Mouse (Mus musculus) stomach, embryonic 15.5 days (tissue): ENCODE measurements around the gene Ppp1r9b. TPM values are rescaled to one million over a fixed set of nuclear protein-coding genes. Genes with fewer than 3 reads are reported as not detected.

Source experiments
- ATAC-seq: fragments of 200-750 bp; cut with Nextera tagmentation; 2 replicates; pipeline ENCODE4 v1.8.0; 2017; ENCODE audit warnings: low read depth, moderate number of reproducible peaks, moderate TSS enrichment; ENCODE audit not compliant: insufficient read depth, low FRiP score
- H3K27ac ChIP-seq: fragments of 300-500 bp; sonication (generic); 2 replicates; pipeline ENCODE4 v1.5.1; 2015; ENCODE audit warnings: mild to moderate bottlenecking, inconsistent platforms
- H3K27me3 ChIP-seq: fragments of 300-500 bp; sonication (generic); replicated peaks from 2 replicates; pipeline ENCODE4 v1.6.1; 2015; ENCODE audit warnings: inconsistent platforms
- H3K36me3 ChIP-seq: fragments of 300-500 bp; sonication (generic); 2 replicates; pipeline ENCODE4 v1.6.1; 2015; ENCODE audit warnings: inconsistent platforms
- H3K4me1 ChIP-seq: fragments of 300-500 bp; sonication (generic); 2 replicates; pipeline ENCODE4 v1.6.1; 2015; ENCODE audit warnings: inconsistent platforms
- H3K4me2 ChIP-seq: fragments of 300-500 bp; sonication (generic); 2 replicates; pipeline ENCODE4 v1.6.1; 2015; ENCODE audit warnings: mild to moderate bottlenecking, inconsistent platforms
- H3K4me3 ChIP-seq: fragments of 300-500 bp; sonication (generic); replicated peaks from 2 replicates; pipeline ENCODE4 v1.5.1; 2015; ENCODE audit warnings: inconsistent platforms
- H3K9ac ChIP-seq: fragments of 300-500 bp; sonication (generic); 2 replicates; pipeline ENCODE4 v1.6.1; 2015; ENCODE audit warnings: inconsistent platforms
- H3K9me3 ChIP-seq: fragments of 300-500 bp; sonication (generic); 2 replicates; pipeline ENCODE4 v1.6.1; 2016; ENCODE audit warnings: inconsistent platforms
- WGBS: fragments of 180-500 bp; shearing (Covaris S2); methylation state at CpG from one replicate; pipeline ENCODE4 v1.1.7; 2015; 5-methylcytosine and 5-hydroxymethylcytosine counted together
- polyA plus RNA-seq: library from polyadenylated mRNA; unstranded; fragments of >200 nt; fragmentation: Nextera tagmentation; extraction: Ambion mirVana; gene quantifications from 2 replicates; pipeline ENCODE4 v1.2.1, GENCODE M21; 2015

The Ppp1r9b gene
- polyA plus RNA-seq, 1 experiment from 2014 or later: 10.3 TPM

DNA sequence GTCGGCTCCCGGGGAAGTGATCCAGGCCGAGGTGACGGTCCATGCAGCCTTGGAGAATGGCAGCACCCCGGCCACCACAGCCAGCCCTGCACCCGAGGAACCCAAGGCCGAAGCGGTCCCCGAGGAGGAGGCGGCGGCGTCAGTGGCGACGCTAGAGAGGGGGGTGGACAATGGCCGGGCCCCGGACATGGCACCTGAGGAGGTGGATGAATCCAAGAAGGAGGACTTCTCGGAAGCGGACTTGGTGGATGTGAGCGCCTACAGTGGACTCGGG is 1.6 kb downstream of the Ppp1r9b start:
- H3K4me3 ChIP-seq: peak overlapping the region; percentile 90
- no peaks in the 10 kb centered on the region for H3K9me3 ChIP-seq
- under 1% methylated on average over 20 of the region's 20 CpGs for WGBS
- H3K27me3 ChIP-seq: no peaks in the 10 kb centered on the region
- peak overlapping the region; percentile 96 for H3K27ac ChIP-seq
- H3K4me1 ChIP-seq: peaks cover 74% of the 10 kb centered on the region
- ATAC-seq: no peak
- H3K9ac ChIP-seq: peak overlapping the region; percentile 74
- peaks cover 9% of the 10 kb centered on the region; the same call in 1 of the 2 replicates for H3K36me3 ChIP-seq
- peak overlapping the region; percentile 92 for H3K4me2 ChIP-seq

DNA sequence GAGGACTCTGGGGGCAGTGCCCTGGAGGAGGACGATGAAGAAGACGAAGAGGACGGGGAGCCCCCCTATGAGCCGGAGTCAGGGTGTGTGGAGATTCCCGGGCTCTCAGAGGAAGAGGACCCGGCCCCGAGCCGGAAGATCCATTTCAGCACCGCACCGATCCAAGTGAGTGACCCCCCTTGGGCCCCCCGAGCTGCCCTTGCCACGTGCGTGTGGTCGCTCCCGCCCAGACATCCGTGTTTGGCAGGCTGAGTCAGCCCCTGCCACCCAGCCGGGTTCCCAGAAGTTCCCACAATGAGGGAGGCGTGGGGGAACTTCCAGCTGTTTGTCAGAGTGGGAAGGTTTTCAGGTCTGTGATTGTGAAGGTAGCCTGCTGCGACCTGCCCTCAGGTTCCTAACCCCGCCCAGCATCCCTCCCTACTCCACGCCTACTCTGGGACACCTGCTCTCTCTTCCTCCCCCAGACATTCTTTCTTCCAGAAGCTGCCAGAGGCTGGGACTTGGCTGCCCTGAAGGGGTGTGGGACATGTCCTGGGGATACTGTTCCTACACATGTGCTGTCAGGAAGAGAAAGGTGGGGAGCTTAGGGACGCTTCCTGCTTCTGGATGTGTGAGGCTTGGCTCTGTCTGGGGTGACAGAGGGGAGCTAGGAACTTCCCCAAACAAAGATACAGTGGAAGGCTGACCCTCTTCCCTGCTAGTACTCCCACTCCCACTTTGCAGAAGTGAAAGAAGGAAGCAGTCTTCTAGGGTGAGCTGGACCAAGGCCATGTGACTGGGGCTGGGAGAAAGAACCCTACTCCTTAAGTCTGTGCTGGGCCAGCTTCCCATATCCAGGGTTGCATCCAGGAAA is 2.1 kb downstream of the Ppp1r9b start:
- H3K4me3 ChIP-seq: peak overlapping the region; percentile 90
- peaks cover 69% of the 10 kb centered on the region for H3K4me1 ChIP-seq
- H3K27ac ChIP-seq: peak overlapping the region; percentile 96
- H3K9ac ChIP-seq: peak overlapping the region; percentile 74
- no peaks in the 10 kb centered on the region for H3K9me3 ChIP-seq
- H3K36me3 ChIP-seq: peaks cover 13% of the 10 kb centered on the region
- WGBS: under 1% methylated on average over 22 of the region's 22 CpGs
- peak overlapping the region; percentile 92 for H3K4me2 ChIP-seq
- no peaks in the 10 kb centered on the region for H3K27me3 ChIP-seq
- ATAC-seq: peak; percentile 15

DNA sequence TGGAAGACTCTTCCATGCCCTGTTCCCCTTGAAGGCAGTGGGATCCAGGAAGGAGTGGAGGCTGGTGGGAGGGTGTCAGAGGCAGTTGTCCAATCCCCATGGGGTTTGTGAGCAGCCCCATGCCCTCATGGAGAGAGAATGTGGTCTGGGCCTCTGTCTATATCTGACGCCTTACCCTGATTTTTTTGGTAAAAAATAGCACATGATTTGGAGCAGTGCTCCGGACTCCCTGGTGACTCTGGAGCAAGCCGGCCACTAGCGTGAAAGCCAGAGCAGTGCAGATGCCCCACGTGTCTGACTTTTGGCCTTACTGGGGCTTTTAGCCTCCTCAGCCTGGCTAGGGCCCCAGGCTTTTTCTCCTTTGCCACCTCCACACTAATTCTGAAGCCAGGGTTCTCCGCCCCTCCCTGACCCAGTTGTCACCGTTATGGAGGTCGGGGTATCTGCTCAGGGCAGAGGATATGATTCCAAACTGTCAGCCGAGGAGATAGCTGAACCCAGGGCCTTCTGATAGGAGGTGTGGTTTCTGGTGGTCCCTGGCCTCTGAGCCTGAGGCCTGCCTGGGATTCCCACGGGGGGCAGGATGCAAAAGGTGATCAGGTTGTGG is 3.5 kb downstream of the Ppp1r9b start:
- H3K4me3 ChIP-seq: peak overlapping the region; percentile 90
- H3K9ac ChIP-seq: no peak overlapping the region
- WGBS: 40% methylated on average over 10 of the region's 10 CpGs
- no peaks in the 10 kb centered on the region for H3K27me3 ChIP-seq
- no peaks in the 10 kb centered on the region for H3K9me3 ChIP-seq
- peak overlapping the region; percentile 92 for H3K4me2 ChIP-seq
- peaks cover 23% of the 10 kb centered on the region for H3K36me3 ChIP-seq
- no peak overlapping the region for H3K27ac ChIP-seq
- ATAC-seq: no peak
- H3K4me1 ChIP-seq: peaks cover 61% of the 10 kb centered on the region

DNA sequence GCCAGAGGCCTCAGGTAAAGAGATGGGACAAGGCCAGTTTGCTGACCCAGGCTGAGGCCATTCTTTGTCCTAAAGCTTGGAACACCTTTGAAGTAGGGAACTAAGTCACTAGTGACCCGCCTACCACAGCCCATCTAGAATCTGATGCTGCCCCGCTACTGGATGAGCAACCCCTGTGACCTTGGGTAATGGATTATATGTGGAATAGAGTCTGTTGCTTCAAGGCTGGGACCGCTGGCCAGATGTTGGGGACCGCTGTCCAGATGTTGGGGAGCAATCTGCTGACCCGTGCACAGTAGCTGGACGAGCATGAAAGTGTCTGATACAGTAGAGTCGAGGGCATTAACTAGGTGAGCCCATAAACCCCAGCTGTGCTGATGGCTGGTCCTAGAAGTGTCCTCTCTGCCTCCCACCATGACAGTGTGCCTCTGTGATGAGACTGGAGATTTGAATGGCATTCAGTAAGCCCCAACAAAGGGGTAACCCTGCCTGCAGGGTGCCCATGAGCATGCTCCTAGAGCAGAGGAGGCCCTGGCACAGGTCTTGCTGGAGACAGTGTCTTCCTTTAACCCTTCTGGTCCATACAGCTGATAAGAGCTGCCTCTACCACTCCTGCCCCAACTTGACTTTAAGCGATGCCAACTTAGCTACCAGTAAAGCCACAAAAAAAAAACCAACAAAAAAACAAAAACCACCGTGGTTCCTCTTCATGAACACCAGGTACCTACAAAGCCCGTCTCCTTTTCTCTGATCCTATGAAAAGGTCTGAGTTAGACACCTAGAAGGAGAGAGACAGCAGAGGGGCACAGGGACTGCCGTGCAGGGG is 4.3 kb downstream of the Ppp1r9b start:
- Histone ChIP-seq H3K4me2 (peak overlapping the region; percentile 92), H3K4me3 (peak overlapping the region; percentile 90; the same call in 1 of the 2 replicates), H3K36me3 (peaks cover 26% of the 10 kb centered on the region), H3K9me3 (no peaks in the 10 kb centered on the region), H3K9ac (no peak overlapping the region), H3K27ac (no peak overlapping the region), H3K4me1 (peaks cover 63% of the 10 kb centered on the region), H3K27me3 (no peaks in the 10 kb centered on the region)
- ATAC-seq: no peak
- 72% methylated on average over 11 of the region's 11 CpGs for WGBS

DNA sequence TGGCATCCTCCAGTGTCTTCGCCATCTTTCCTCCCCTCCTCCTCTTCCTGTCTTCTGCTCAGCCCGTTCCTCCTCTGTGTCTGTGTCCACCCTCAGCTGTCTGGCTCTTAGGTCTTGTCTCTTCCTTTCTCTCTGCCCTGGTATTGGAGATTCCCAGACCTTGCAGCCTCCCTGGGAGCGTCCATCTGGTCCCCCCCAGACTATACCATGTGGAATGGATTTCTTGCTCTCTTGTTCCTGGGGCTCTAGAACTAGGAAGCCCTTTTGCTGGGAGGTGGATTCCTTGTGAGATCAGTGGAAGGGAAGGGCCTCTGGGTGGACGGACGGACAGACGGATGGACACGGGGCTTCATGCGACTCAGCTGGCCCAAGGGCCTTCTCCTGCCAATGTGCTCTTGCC is 5.3 kb downstream of the Ppp1r9b start:
- no peak overlapping the region for H3K9ac ChIP-seq
- no peak overlapping the region for H3K27ac ChIP-seq
- H3K9me3 ChIP-seq: no peaks in the 10 kb centered on the region
- peaks cover 67% of the 10 kb centered on the region for H3K4me1 ChIP-seq
- WGBS: 83% methylated on average over 8 of the region's 8 CpGs
- ATAC-seq: no peak
- H3K36me3 ChIP-seq: peaks cover 27% of the 10 kb centered on the region
- H3K4me2 ChIP-seq: 0 out of 2 replicates have a peak overlapping the region, but pooled peaks have one; percentile 12
- no peak overlapping the region for H3K4me3 ChIP-seq
- H3K27me3 ChIP-seq: no peaks in the 10 kb centered on the region

DNA sequence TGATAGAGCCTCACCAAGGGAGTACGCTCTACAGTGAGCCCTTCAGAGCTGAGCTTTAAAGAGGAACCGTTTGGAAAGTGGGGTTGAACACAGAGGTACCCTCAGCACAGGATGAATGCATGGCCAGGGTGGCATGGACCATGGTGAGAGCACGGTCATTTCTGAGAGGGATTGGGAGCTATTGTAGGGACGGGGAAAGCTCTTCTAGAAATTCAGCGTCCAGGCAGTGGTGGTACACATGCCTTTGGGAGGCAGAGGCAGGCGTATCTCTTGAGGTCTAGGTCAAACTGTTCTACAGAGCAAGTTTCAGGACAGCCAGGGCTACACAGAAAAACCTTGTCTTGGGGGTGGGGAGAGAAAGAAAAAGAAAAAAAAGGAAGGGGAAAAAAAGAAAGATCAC is 6.1 kb downstream of the Ppp1r9b start:
- Histone ChIP-seq H3K4me2 (no peak overlapping the region), H3K27me3 (no peaks in the 10 kb centered on the region), H3K27ac (no peak overlapping the region), H3K9ac (no peak overlapping the region), H3K4me1 (peaks cover 66% of the 10 kb centered on the region), H3K4me3 (no peak overlapping the region), H3K9me3 (no peaks in the 10 kb centered on the region), H3K36me3 (peaks cover 34% of the 10 kb centered on the region)
- WGBS: 91% methylated on average over 6 of the region's 6 CpGs
- no peak for ATAC-seq

DNA sequence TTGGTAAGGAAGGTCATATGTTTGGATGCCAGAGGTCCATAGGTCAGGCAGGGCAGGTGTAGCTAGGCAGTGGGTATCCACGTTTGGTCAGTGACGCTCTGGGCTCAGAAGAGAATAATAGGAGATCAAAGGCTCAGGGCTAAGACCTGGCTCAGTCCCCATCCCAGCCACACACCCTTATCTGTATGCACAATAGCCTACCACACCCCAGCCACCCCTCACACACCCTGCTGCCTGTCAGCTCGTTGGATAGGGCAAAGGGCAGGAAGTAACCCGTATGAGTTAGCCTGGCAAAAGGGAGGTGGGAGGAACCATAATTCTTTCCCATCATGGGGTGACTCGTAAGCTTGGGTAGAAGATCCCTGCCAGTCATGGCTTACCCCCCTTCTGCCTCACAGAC is 6.8 kb downstream of the Ppp1r9b start:
- no peak overlapping the region for H3K4me3 ChIP-seq
- peaks cover 39% of the 10 kb centered on the region for H3K36me3 ChIP-seq
- no peaks in the 10 kb centered on the region for H3K9me3 ChIP-seq
- ATAC-seq: peak; percentile 70
- WGBS: 44% methylated on average over 5 of the region's 5 CpGs
- no peak overlapping the region for H3K9ac ChIP-seq
- no peaks in the 10 kb centered on the region for H3K27me3 ChIP-seq
- H3K4me2 ChIP-seq: no peak overlapping the region
- H3K27ac ChIP-seq: no peak overlapping the region
- H3K4me1 ChIP-seq: peaks cover 60% of the 10 kb centered on the region

DNA sequence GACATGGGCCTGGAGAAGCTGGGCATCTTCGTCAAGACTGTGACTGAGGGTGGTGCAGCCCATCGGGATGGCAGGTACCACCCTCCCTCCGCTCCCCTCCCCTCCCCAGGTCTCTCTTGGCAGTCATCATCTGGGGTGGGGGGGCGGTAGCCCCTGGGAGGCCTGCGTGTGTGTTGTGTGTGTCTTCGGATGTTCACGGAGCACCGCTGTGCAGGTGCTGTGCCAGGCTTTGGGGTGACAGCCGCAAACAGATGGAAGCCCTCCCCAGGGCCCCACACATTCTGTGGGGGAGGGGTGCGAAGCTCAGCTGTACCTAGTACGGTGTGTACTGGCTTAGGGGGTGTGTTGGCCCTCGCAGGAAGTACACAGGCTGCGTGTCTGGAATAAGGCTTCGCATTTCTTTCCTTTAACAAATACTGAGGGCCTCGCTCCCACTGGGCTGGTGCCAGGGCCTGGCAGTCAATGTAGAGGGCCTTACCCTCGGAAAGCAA is 7.3 kb downstream of the Ppp1r9b start:
- 73% methylated on average over 16 of the region's 16 CpGs for whole genome bisulfite sequencing
- ATAC-seq: 0 out of 2 replicates have a peak, but pooled peaks have one; percentile 7
- Histone ChIP-seq H3K4me2 (peak overlapping the region; percentile 6; the same call in 1 of the 2 replicates), H3K27ac (no peak overlapping the region), H3K9ac (no peak overlapping the region), H3K9me3 (no peaks in the 10 kb centered on the region), H3K36me3 (peaks cover 44% of the 10 kb centered on the region), H3K4me1 (peaks cover 55% of the 10 kb centered on the region), H3K4me3 (no peak overlapping the region), H3K27me3 (no peaks in the 10 kb centered on the region)

DNA sequence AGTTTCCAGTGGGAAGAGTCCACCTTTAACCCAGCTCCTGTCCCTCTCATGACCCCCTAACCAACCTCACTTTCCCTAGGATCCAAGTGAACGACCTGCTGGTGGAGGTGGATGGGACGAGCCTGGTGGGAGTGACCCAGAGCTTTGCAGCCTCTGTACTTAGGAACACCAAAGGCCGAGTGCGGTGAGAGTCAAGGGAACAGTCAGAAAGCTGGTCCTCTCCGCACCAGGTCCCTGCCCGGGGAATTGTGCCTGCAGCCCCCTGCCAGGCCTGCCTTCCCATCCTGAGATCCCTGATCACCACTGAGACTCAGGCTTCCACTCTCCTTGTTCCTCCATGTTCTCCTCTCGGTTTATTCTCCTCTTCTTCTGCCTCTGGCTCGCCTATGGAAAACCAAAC is 9.3 kb downstream of the Ppp1r9b start:
- no peaks in the 10 kb centered on the region for H3K9me3 ChIP-seq
- H3K36me3 ChIP-seq: peaks cover 60% of the 10 kb centered on the region
- 0 out of 2 replicates have a peak overlapping the region, but pooled peaks have one; percentile 67 for H3K27ac ChIP-seq
- no peak for ATAC-seq
- H3K9ac ChIP-seq: no peak overlapping the region
- peaks cover 35% of the 10 kb centered on the region for H3K4me1 ChIP-seq
- H3K27me3 ChIP-seq: no peaks in the 10 kb centered on the region
- no peak overlapping the region for H3K4me2 ChIP-seq
- WGBS: 66% methylated on average over 8 of the region's 8 CpGs
- H3K4me3 ChIP-seq: no peak overlapping the region

DNA sequence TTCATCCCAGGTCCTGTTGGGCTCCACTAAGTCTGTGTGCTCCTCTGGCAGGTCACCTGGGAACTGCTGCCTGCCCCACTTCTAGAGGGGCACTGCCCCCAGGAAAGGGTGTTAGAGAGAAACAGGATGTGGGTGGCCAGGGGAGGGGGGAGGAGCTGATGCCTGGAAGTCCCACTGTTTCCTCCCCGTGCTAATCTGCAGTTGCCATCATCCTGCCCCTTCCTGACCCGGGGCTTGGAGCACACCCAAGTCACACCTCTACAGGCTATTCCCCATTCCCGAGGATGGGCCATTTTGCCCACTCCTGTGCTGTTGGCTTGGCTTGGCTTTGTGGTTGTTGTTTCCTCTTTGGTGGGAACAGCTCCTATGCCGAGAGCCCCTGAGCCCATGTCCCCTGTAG is 9.7 kb downstream of the Ppp1r9b start:
- Histone ChIP-seq H3K27me3 (no peaks in the 10 kb centered on the region), H3K4me1 (peaks cover 33% of the 10 kb centered on the region), H3K36me3 (peaks cover 64% of the 10 kb centered on the region), H3K27ac (peak overlapping the region; percentile 67), H3K4me3 (no peak overlapping the region), H3K9ac (no peak overlapping the region), H3K9me3 (no peaks in the 10 kb centered on the region), H3K4me2 (no peak overlapping the region)
- WGBS: 33% methylated on average over 4 of the region's 4 CpGs
- ATAC-seq: no peak

DNA sequence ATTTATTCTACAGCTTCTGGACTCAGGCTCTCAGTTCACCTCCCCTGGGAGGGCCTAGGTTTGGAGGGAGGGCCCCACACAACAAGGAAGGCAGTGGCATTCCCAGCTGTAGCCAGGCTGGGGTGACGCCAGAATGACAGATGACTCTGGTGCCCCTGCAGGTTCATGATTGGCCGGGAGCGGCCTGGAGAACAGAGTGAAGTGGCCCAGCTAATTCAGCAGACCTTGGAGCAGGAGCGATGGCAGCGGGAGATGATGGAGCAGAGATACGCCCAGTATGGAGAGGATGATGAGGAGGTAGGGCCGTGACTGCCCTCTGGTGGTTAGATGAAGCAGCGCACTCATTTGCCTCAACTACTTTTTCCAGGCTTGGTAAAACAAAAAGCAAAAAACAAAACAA is 10.2 kb downstream of the Ppp1r9b start:
- H3K4me2 ChIP-seq: no peak overlapping the region
- no peaks in the 10 kb centered on the region for H3K9me3 ChIP-seq
- peak overlapping the region; percentile 67 for H3K27ac ChIP-seq
- ATAC-seq: no peak; the same call in 1 of the 2 replicates
- H3K9ac ChIP-seq: no peak overlapping the region
- peaks cover 33% of the 10 kb centered on the region for H3K4me1 ChIP-seq
- WGBS: 5% methylated on average over 8 of the region's 8 CpGs
- no peak overlapping the region for H3K4me3 ChIP-seq
- no peaks in the 10 kb centered on the region for H3K27me3 ChIP-seq
- peaks cover 64% of the 10 kb centered on the region for H3K36me3 ChIP-seq
